Mouse (Mus musculus) MEL (cell line): ENCODE measurements at regions not wholly inside any gene's neighbourhood (a gene's known extent, or its start where the extent isn't known, plus 50 kb on each side); places are given as distances from the start of the nearest gene placed in this dataset.

Experiments
- DNase-seq: peaks from one replicate; pipeline ENCODE4 v3.0.0; 2011; ENCODE audit warnings: low read depth, low spot score
- H3K27ac ChIP-seq: 2 replicates; pipeline ENCODE4 v1.5.1; 2012; ENCODE audit warnings: low read depth, mild to moderate bottlenecking, control low read depth, low read length, moderate library complexity; ENCODE audit not compliant: control insufficient read depth
- H3K27me3 ChIP-seq, 2 experiments: fragments of 150-350 bp in 1 of 2; sonication (generic) in 1 of 2; 2 replicates each; pipeline ENCODE4 v1.6.1; 2012; ENCODE audit warnings: low read length in 2 of 2, mild to moderate bottlenecking in 2 of 2, improper control_type of control experiment in 1 of 2, moderate library complexity in 1 of 2; ENCODE audit not compliant: insufficient read depth in 2 of 2, control insufficient read depth in 1 of 2
- H3K36me3 ChIP-seq, 2 experiments: 2 replicates each; pipeline ENCODE4 v1.6.1; 2012 to 2014; ENCODE audit warnings: low read length in 2 of 2, improper control_type of control experiment in 1 of 2, inconsistent platforms in 1 of 2, mild to moderate bottlenecking in 1 of 2; ENCODE audit not compliant: insufficient read depth in 2 of 2, control insufficient read depth in 1 of 2
- H3K4me1 ChIP-seq, 2 experiments: fragments of 150-350 bp in 1 of 2; sonication (generic) in 1 of 2; 2 replicates each; pipeline ENCODE4 v1.6.1; 2012; ENCODE audit warnings: low read length in 2 of 2, improper control_type of control experiment in 1 of 2, mild to moderate bottlenecking in 1 of 2; ENCODE audit not compliant: insufficient read depth in 2 of 2, control insufficient read depth in 1 of 2
- H3K4me3 ChIP-seq, 2 experiments: fragments of 150-350 bp in 1 of 2; sonication (generic) in 1 of 2; 2 replicates each; pipeline ENCODE4 v1.5.1; 2012; ENCODE audit warnings: low read depth in 2 of 2, low read length in 2 of 2, mild to moderate bottlenecking in 2 of 2, moderate library complexity in 2 of 2, control low read depth in 1 of 2, improper control_type of control experiment in 1 of 2; ENCODE audit not compliant: control insufficient read depth in 1 of 2, insufficient read depth in 1 of 2
- H3K79me2 ChIP-seq: 2 replicates; pipeline ENCODE4 v1.6.1; 2012; ENCODE audit warnings: mild to moderate bottlenecking, low read length, moderate library complexity; ENCODE audit not compliant: control insufficient read depth, poor library complexity, insufficient read depth
- H3K9ac ChIP-seq: 2 replicates; pipeline ENCODE4 v1.6.1; 2012; ENCODE audit warnings: low read depth, mild to moderate bottlenecking, control low read depth, low read length, moderate library complexity; ENCODE audit not compliant: control insufficient read depth, poor library complexity, severe bottlenecking
- H3K9me3 ChIP-seq: fragments of 150-350 bp; sonication (generic); replicated peaks from 2 replicates; pipeline ENCODE4 v1.6.1; 2012; ENCODE audit warnings: mild to moderate bottlenecking, low read length, improper control_type of control experiment, moderate library complexity; ENCODE audit not compliant: insufficient read depth
- BHLHE40 ChIP-seq: IDR thresholded peaks from 2 replicates; pipeline ENCODE4 v1.6.1; 2012; ENCODE audit warnings: low read depth, mild to moderate bottlenecking, inconsistent platforms, low read length, improper control_type of control experiment, borderline replicate concordance
- CHD1 ChIP-seq: IDR thresholded peaks from 2 replicates; pipeline ENCODE4 v1.6.1; 2012; ENCODE audit warnings: low read depth, mild to moderate bottlenecking, inconsistent platforms, low read length, improper control_type of control experiment
- CTCF ChIP-seq, 3 experiments: IDR thresholded peaks in 2 of 3; conservative IDR thresholded peaks in 1 of 3; 2 replicates each; pipeline ENCODE4 v1.5.1; 2011 to 2012; ENCODE audit warnings: low read length in 3 of 3, low read depth in 2 of 3, mild to moderate bottlenecking in 2 of 3, improper control_type of control experiment in 1 of 3, inconsistent platforms in 1 of 3, mixed read lengths in 1 of 3, moderate library complexity in 1 of 3; ENCODE audit not compliant: control insufficient read depth in 1 of 3, insufficient read depth in 1 of 3, poor library complexity in 1 of 3, severe bottlenecking in 1 of 3
- E2F4 ChIP-seq: IDR thresholded peaks from 2 replicates; pipeline ENCODE4 v1.6.1; 2011; ENCODE audit warnings: low read depth, low read length, improper control_type of control experiment, borderline replicate concordance
- ELF1 ChIP-seq: IDR thresholded peaks from 2 replicates; pipeline ENCODE4 v1.6.1; 2014; ENCODE audit warnings: low read depth, mild to moderate bottlenecking, inconsistent platforms, low read length, improper control_type of control experiment, moderate library complexity
- ETS1 ChIP-seq: IDR thresholded peaks from 2 replicates; pipeline ENCODE4 v1.6.1; 2012; ENCODE audit warnings: low read depth, mild to moderate bottlenecking, inconsistent platforms, low read length, improper control_type of control experiment, moderate library complexity
- GABPA ChIP-seq: IDR thresholded peaks from 2 replicates; pipeline ENCODE4 v1.6.1; 2012; ENCODE audit warnings: low read depth, mild to moderate bottlenecking, inconsistent platforms, low read length, improper control_type of control experiment, moderate library complexity
- HCFC1 ChIP-seq: IDR thresholded peaks from 2 replicates; pipeline ENCODE4 v1.6.1; 2012; ENCODE audit warnings: low read depth, mild to moderate bottlenecking, inconsistent platforms, low read length, improper control_type of control experiment, moderate library complexity
- KAT2A ChIP-seq: conservative IDR thresholded peaks from 2 replicates; pipeline ENCODE4 v1.6.1; 2012; ENCODE audit warnings: low read depth, low read length, improper control_type of control experiment, inconsistent platforms
- MAX ChIP-seq: IDR thresholded peaks from 2 replicates; pipeline ENCODE4 v1.6.1; 2011; ENCODE audit warnings: low read length, improper control_type of control experiment
- MAZ ChIP-seq: IDR thresholded peaks from 2 replicates; pipeline ENCODE4 v1.6.1; 2012; ENCODE audit warnings: low read depth, mild to moderate bottlenecking, inconsistent platforms, low read length, improper control_type of control experiment
- MEF2A ChIP-seq: IDR thresholded peaks from 2 replicates; pipeline ENCODE4 v1.6.1; 2014; ENCODE audit warnings: low read depth, mild to moderate bottlenecking, inconsistent platforms, low read length, improper control_type of control experiment; ENCODE audit not compliant: poor library complexity, insufficient replicate concordance, severe bottlenecking; ENCODE audit errors: extremely low read depth
- MXI1 ChIP-seq: IDR thresholded peaks from 2 replicates; pipeline ENCODE4 v1.6.1; 2011; ENCODE audit warnings: mild to moderate bottlenecking, low read depth, low read length, improper control_type of control experiment
- MYC ChIP-seq: IDR thresholded peaks from 2 replicates; pipeline ENCODE4 v1.6.1; 2011; ENCODE audit warnings: low read depth, mild to moderate bottlenecking, low read length, improper control_type of control experiment, moderate library complexity
- POLR2A ChIP-seq, 2 experiments: IDR thresholded peaks; 2 replicates each; pipeline ENCODE4 v1.6.1; 2011 to 2012; ENCODE audit warnings: low read length in 2 of 2, mild to moderate bottlenecking in 2 of 2, control low read depth in 1 of 2, improper control_type of control experiment in 1 of 2, low read depth in 1 of 2, moderate library complexity in 1 of 2; ENCODE audit not compliant: control insufficient read depth in 1 of 2, insufficient read depth in 1 of 2, poor library complexity in 1 of 2
- RCOR1 ChIP-seq: IDR thresholded peaks from 2 replicates; pipeline ENCODE4 v1.6.1; 2012; ENCODE audit warnings: low read depth, mild to moderate bottlenecking, inconsistent platforms, low read length, improper control_type of control experiment
- SIN3A ChIP-seq: IDR thresholded peaks from 2 replicates; pipeline ENCODE4 v1.6.1; 2012; ENCODE audit warnings: low read length, improper control_type of control experiment, inconsistent platforms
- SMC3 ChIP-seq: IDR thresholded peaks from 2 replicates; pipeline ENCODE4 v1.6.1; 2011; ENCODE audit warnings: low read depth, low read length, improper control_type of control experiment
- TCF12 ChIP-seq: IDR thresholded peaks from 2 replicates; pipeline ENCODE4 v1.6.1; 2014; ENCODE audit warnings: low read depth, mild to moderate bottlenecking, inconsistent platforms, low read length, improper control_type of control experiment, moderate library complexity
- USF2 ChIP-seq, 2 experiments: IDR thresholded peaks; 2 replicates each; pipeline ENCODE4 v1.6.1; 2011 to 2012; ENCODE audit warnings: improper control_type of control experiment in 2 of 2, low read length in 2 of 2, borderline replicate concordance in 1 of 2, inconsistent platforms in 1 of 2, low read depth in 1 of 2, mild to moderate bottlenecking in 1 of 2; ENCODE audit not compliant: insufficient read depth in 1 of 2
- ZC3H11A ChIP-seq: IDR thresholded peaks from 2 replicates; pipeline ENCODE4 v1.6.1; 2012; ENCODE audit warnings: low read depth, mild to moderate bottlenecking, inconsistent platforms, low read length, improper control_type of control experiment
- ZKSCAN1 ChIP-seq: IDR thresholded peaks from 2 replicates; pipeline ENCODE4 v1.6.1; 2012; ENCODE audit warnings: low read depth, mild to moderate bottlenecking, inconsistent platforms, low read length, improper control_type of control experiment, moderate library complexity
- ZMIZ1 ChIP-seq: IDR thresholded peaks from 2 replicates; pipeline ENCODE4 v1.6.1; 2012; ENCODE audit warnings: low read depth, mild to moderate bottlenecking, inconsistent platforms, low read length, improper control_type of control experiment, moderate library complexity
- ZNF384 ChIP-seq: IDR thresholded peaks from 2 replicates; pipeline ENCODE4 v1.6.1; 2012; ENCODE audit warnings: low read depth, mild to moderate bottlenecking, inconsistent platforms, low read length, improper control_type of control experiment

- H3K4me1 ChIP-seq = no peaks in the 10 kb centered on the region
- no peak for DNase-seq
- TF ChIP-seq MXI1 = no peak
- TF ChIP-seq TCF12 = no peak
- no peak for TF ChIP-seq ZC3H11A
- no peak for TF ChIP-seq MAZ
- TF ChIP-seq SMC3 = no peak
- no peak for TF ChIP-seq POLR2A (IDR thresholded peaks at IDR 0.05; ENCODE audit: control insufficient read depth in 1 of 2, insufficient read depth in 1 of 2, low read depth in 1 of 2, low read length in 2 of 2, poor library complexity in 1 of 2)
- TF ChIP-seq ETS1 = no peak
- no peak for TF ChIP-seq BHLHE40
- no peak for TF ChIP-seq ZMIZ1
- TF ChIP-seq RCOR1 = no peak
- no peak for TF ChIP-seq MEF2A
- no peak for TF ChIP-seq MAX
- no peak overlapping the region for H3K27ac ChIP-seq
- H3K27me3 ChIP-seq = no peaks in the 10 kb centered on the region
- H3K36me3 ChIP-seq = no peaks in the 10 kb centered on the region
- no peak overlapping the region for H3K9ac ChIP-seq
- H3K4me3 ChIP-seq = no peak overlapping the region
- H3K9me3 ChIP-seq = no peaks in the 10 kb centered on the region
- H3K79me2 ChIP-seq = no peaks in the 10 kb centered on the region
Observed at GRCm38 (mm10) chr1:83848414-83848813, 440.4 kb upstream of the Sphkap start.

GRCm38 (mm10) chr1:83847992-83848391 lies 440.0 kb upstream of the Sphkap start:
- Histone ChIP-seq H3K4me3 (no peak overlapping the region), H3K27ac (no peak overlapping the region), H3K27me3 (no peaks in the 10 kb centered on the region), H3K9me3 (no peaks in the 10 kb centered on the region), H3K9ac (no peak overlapping the region), H3K36me3 (no peaks in the 10 kb centered on the region), H3K79me2 (no peaks in the 10 kb centered on the region), H3K4me1 (no peaks in the 10 kb centered on the region)
- no peak for DNase-seq
- no peak for TF ChIP-seq ETS1
- TF ChIP-seq ZKSCAN1 = no peak

GRCm38 (mm10) chr1:83844827-83845379 lies 436.9 kb upstream of the Sphkap start:
- H3K79me2 ChIP-seq = no peaks in the 10 kb centered on the region

More at GRCm38 (mm10) chr1:83844827-83845379, 436.9 kb upstream of the Sphkap start:
- no peak for TF ChIP-seq KAT2A
- no peak for TF ChIP-seq ZNF384
- no peak for TF ChIP-seq CTCF (IDR thresholded peaks at IDR 0.05 in 2 of 3, conservative IDR thresholded peaks at IDR 0.05 in 1 of 3; ENCODE audit: control insufficient read depth in 1 of 3, insufficient read depth in 1 of 3, low read depth in 2 of 3, low read length in 3 of 3, poor library complexity in 1 of 3, severe bottlenecking in 1 of 3)
- no peak for TF ChIP-seq ZC3H11A
- TF ChIP-seq USF2 (IDR thresholded peaks at IDR 0.05; ENCODE audit: borderline replicate concordance in 1 of 2, insufficient read depth in 1 of 2, low read depth in 1 of 2, low read length in 2 of 2) = no peak
- no peak for TF ChIP-seq E2F4
- TF ChIP-seq CHD1 = no peak
- no peak for TF ChIP-seq ZKSCAN1
- TF ChIP-seq ELF1 = no peak
- TF ChIP-seq HCFC1 = no peak
- no peak for TF ChIP-seq MXI1
- no peak for TF ChIP-seq MYC
- TF ChIP-seq SMC3 = no peak
- TF ChIP-seq BHLHE40 = no peak
- TF ChIP-seq SIN3A = no peak
- TF ChIP-seq GABPA = no peak
- Histone ChIP-seq H3K36me3 (no peaks in the 10 kb centered on the region), H3K9ac (no peak overlapping the region), H3K4me3 (no peak overlapping the region), H3K27me3 (no peaks in the 10 kb centered on the region), H3K9me3 (no peaks in the 10 kb centered on the region), H3K27ac (no peak overlapping the region), H3K4me1 (no peaks in the 10 kb centered on the region)
- no peak for DNase-seq
